Comparison of ENCODE assay signal across 25 mouse cellular contexts in the genomic region with DNA sequence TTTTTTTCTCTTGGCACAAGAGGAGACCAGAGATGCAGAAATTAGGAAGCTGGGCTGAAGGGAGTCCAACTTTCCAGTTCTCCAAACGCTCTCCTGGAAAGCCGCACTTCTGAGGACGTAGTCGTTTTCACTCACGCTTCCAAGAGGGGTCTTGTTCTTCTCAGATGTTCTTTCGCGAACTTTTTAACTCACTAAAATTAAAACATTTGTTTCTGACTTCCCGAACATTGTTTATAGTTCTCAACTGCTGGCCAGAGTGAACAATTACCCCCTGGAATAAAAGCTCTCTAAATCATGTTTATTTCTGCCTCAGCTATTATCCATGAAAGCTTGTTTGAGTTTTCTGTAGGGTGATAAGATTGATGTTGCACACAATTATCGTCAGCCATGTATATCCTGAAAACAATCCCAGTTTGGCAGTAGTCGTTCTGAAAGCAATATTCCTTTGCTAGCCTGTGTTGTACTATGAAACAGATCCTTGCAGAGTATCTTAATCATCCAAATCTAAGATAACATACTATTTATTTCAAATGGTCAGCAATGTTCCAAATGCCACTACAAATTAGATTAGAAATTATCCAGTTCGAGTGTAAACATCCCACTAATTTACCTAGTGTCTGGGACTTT.
DNase-seq lines count a peak whose midpoint lies in the region; ATAC-seq and TF ChIP-seq lines count a peak whose summit lies in the region.
"Had no signal": no experiment of that assay in that cellular context is flagged by ENCODE, and none has a peak within 500 bp of the region (broad histone marks: within the 10 kb centered on the region; RNA-seq: fewer than 3 reads in every experiment).

No protein-coding gene starts in this region.

- no peaks in the 10 kb centered on the region for H3K27me3 ChIP-seq in kidney, embryonic 16.5 days (ENCODE audit: insufficient read depth, low read length)
- H3K27me3 ChIP-seq in kidney, adult 2 months (replicated peaks; ENCODE audit: control insufficient read depth, insufficient read depth, low read length): no peaks in the 10 kb centered on the region
- no peaks in the 10 kb centered on the region for H3K27me3 ChIP-seq in lung, embryonic 16.5 days (ENCODE audit: control insufficient read depth, insufficient read depth, low read depth, low read length)
- no peaks in the 10 kb centered on the region for H3K27me3 ChIP-seq in intestine, embryonic 15.5 days (replicated peaks)
- no peaks in the 10 kb centered on the region; the same call in 1 of the 2 replicates for H3K27me3 ChIP-seq in stomach, embryonic 16.5 days (ENCODE audit: control insufficient read depth, insufficient read depth, low read length)
- H3K27me3 ChIP-seq: embryonic facial prominence, embryonic 13.5 days; forebrain, embryonic 12.5 days; heart, embryonic 13.5 days; limb, embryonic 12.5 days; midbrain, embryonic 12.5 days; neural tube, embryonic 13.5 days had no signal

- no peak for ATAC-seq in kidney, embryonic 16.5 days (ENCODE audit: low FRiP score, low TSS enrichment)
- peak; percentile 31 for ATAC-seq in lung, embryonic 16.5 days (ENCODE audit: low read depth)
- peak; percentile 61 for ATAC-seq in intestine, embryonic 15.5 days
- peak; percentile 80 for ATAC-seq in stomach, embryonic 16.5 days (ENCODE audit: insufficient read depth, low FRiP score)
- ATAC-seq: activated CD4-positive, CD25-positive, alpha-beta regulatory T cell, adult 4 months had no signal

- no peaks in the 10 kb centered on the region for H3K36me3 ChIP-seq in kidney, embryonic 16.5 days (ENCODE audit: insufficient read depth, low read length)
- no peaks in the 10 kb centered on the region for H3K36me3 ChIP-seq in kidney, adult 2 months (ENCODE audit: control insufficient read depth, insufficient read depth, low read length)
- H3K36me3 ChIP-seq in lung, embryonic 16.5 days (ENCODE audit: control insufficient read depth, insufficient read depth, low read length): no peaks in the 10 kb centered on the region
- no peaks in the 10 kb centered on the region for H3K36me3 ChIP-seq in intestine, embryonic 15.5 days
- no peaks in the 10 kb centered on the region for H3K36me3 ChIP-seq in stomach, embryonic 16.5 days (ENCODE audit: control insufficient read depth, insufficient read depth, low read length)
- H3K36me3 ChIP-seq: embryonic facial prominence, embryonic 13.5 days; forebrain, embryonic 12.5 days; heart, embryonic 13.5 days; limb, embryonic 12.5 days; midbrain, embryonic 12.5 days; neural tube, embryonic 13.5 days had no signal

- WGBS in kidney, embryonic 16.5 days: 22% methylated on average over 11 of the region's 11 CpGs
- 37% methylated on average over 11 of the region's 11 CpGs for WGBS in kidney, adult 2 months
- WGBS in lung, embryonic 16.5 days: 21% methylated on average over 11 of the region's 11 CpGs
- WGBS in lung, adult 2 months: 24% methylated on average over 11 of the region's 11 CpGs
- 34% methylated on average over 11 of the region's 11 CpGs for WGBS in intestine, embryonic 15.5 days
- 24% methylated on average over 11 of the region's 11 CpGs for WGBS in stomach, embryonic 16.5 days

- peak overlapping the region; percentile 1; the same call in 1 of the 2 replicates for H3K4me2 ChIP-seq in kidney, embryonic 16.5 days (replicated peaks; ENCODE audit: low read depth, low read length)
- peak overlapping the region; percentile 37 for H3K4me2 ChIP-seq in lung, embryonic 16.5 days (ENCODE audit: low read depth, low read length)
- H3K4me2 ChIP-seq in intestine, embryonic 15.5 days (replicated peaks): 0 out of 2 replicates have a peak overlapping the region, but pooled peaks have one; percentile 11
- H3K4me2 ChIP-seq in stomach, embryonic 16.5 days (ENCODE audit: low read depth, low read length): no peak overlapping the region
- H3K4me2 ChIP-seq: embryonic facial prominence, embryonic 13.5 days; forebrain, embryonic 12.5 days; heart, embryonic 13.5 days; hindbrain, embryonic 14.5 days; limb, embryonic 12.5 days; liver, embryonic 11.5 days; midbrain, embryonic 12.5 days; neural tube, embryonic 13.5 days had no signal

- TF ChIP-seq CTCF in kidney, adult 2 months (conservative IDR thresholded peaks at IDR 0.05; ENCODE audit: insufficient read depth, insufficient read length, low read depth, low read length): no peak
- no peak for TF ChIP-seq CTCF in lung, adult 2 months (IDR thresholded peaks at IDR 0.05; ENCODE audit: insufficient read depth, low read length)

- H3K4me1 ChIP-seq in kidney, embryonic 16.5 days (ENCODE audit: insufficient read depth, low read length): 0 out of 2 replicates have a peak, but pooled peaks cover 4% of the 10 kb centered on the region
- H3K4me1 ChIP-seq in kidney, adult 2 months (ENCODE audit: control insufficient read depth, insufficient read depth, low read length): no peaks in the 10 kb centered on the region
- H3K4me1 ChIP-seq in lung, embryonic 16.5 days (replicated peaks; ENCODE audit: control insufficient read depth, insufficient read depth, low read length): 0 out of 2 replicates have a peak, but pooled peaks cover 4% of the 10 kb centered on the region
- H3K4me1 ChIP-seq in lung, adult 2 months (ENCODE audit: control insufficient read depth, insufficient read depth, low read length): no peaks in the 10 kb centered on the region
- no peaks in the 10 kb centered on the region for H3K4me1 ChIP-seq in intestine, embryonic 15.5 days (replicated peaks)
- peaks cover 7% of the 10 kb centered on the region for H3K4me1 ChIP-seq in stomach, embryonic 16.5 days (ENCODE audit: control insufficient read depth, insufficient read depth, low read length)
- H3K4me1 ChIP-seq: heart, embryonic 13.5 days; midbrain, embryonic 12.5 days had no signal

- no peak for DNase-seq in kidney, adult 2 months
- no peak for DNase-seq in lung, adult 2 months
- no peak for DNase-seq in Muller cell, postnatal 12 days (ENCODE audit: inconsistent ontology term)
- DNase-seq: adrenal gland, adult 2 months; B cell, adult 2 months; cerebellum, adult 2 months; cerebellum, postnatal 14 days; gastrocnemius, postnatal 10 days; heart, postnatal 10 days; lung, postnatal 36 days; thymus, adult 18-20 months; thymus, postnatal 25 days had no signal

- no peak overlapping the region for H3K4me3 ChIP-seq in kidney, embryonic 16.5 days (ENCODE audit: low read length)
- H3K4me3 ChIP-seq in kidney, adult 2 months (ENCODE audit: insufficient read depth, low read depth, low read length): no peak overlapping the region
- no peak overlapping the region for H3K4me3 ChIP-seq in lung, embryonic 16.5 days (ENCODE audit: low read length)
- no peak overlapping the region for H3K4me3 ChIP-seq in lung, adult 2 months (replicated peaks; ENCODE audit: extremely low read depth, low read depth, low read length)
- no peak overlapping the region for H3K4me3 ChIP-seq in intestine, embryonic 15.5 days (replicated peaks)
- H3K4me3 ChIP-seq in stomach, embryonic 16.5 days (replicated peaks; ENCODE audit: low read length): no peak overlapping the region
- H3K4me3 ChIP-seq: embryonic facial prominence, embryonic 13.5 days; forebrain, embryonic 12.5 days; heart, embryonic 13.5 days; limb, embryonic 12.5 days; midbrain, embryonic 12.5 days; neural tube, embryonic 13.5 days had no signal

- H3K9ac ChIP-seq in kidney, embryonic 16.5 days (replicated peaks; ENCODE audit: low read length): no peak overlapping the region
- no peak overlapping the region for H3K9ac ChIP-seq in lung, embryonic 16.5 days (ENCODE audit: low read length)
- H3K9ac ChIP-seq in intestine, embryonic 15.5 days: no peak overlapping the region
- H3K9ac ChIP-seq in stomach, embryonic 16.5 days (ENCODE audit: low read length): no peak overlapping the region
- H3K9ac ChIP-seq: embryonic facial prominence, embryonic 13.5 days; forebrain, embryonic 12.5 days; heart, embryonic 13.5 days; hindbrain, embryonic 14.5 days; limb, embryonic 12.5 days; midbrain, embryonic 12.5 days; neural tube, embryonic 13.5 days had no signal

- H3K27ac ChIP-seq in kidney, embryonic 16.5 days (ENCODE audit: low read length): no peak overlapping the region
- no peak overlapping the region for H3K27ac ChIP-seq in kidney, adult 2 months (ENCODE audit: insufficient read depth, low read depth, low read length)
- no peak overlapping the region for H3K27ac ChIP-seq in lung, embryonic 16.5 days (ENCODE audit: low read length)
- H3K27ac ChIP-seq in intestine, embryonic 15.5 days: 0 out of 2 replicates have a peak overlapping the region, but pooled peaks have one; percentile 44
- H3K27ac ChIP-seq in stomach, embryonic 16.5 days (ENCODE audit: low read length): 0 out of 2 replicates have a peak overlapping the region, but pooled peaks have one; percentile 30
- H3K27ac ChIP-seq: embryonic facial prominence, embryonic 13.5 days; forebrain, embryonic 12.5 days; heart, embryonic 13.5 days; hindbrain, embryonic 14.5 days; limb, embryonic 12.5 days; midbrain, embryonic 12.5 days; neural tube, embryonic 13.5 days had no signal

- TF ChIP-seq POLR2A in kidney, adult 2 months (IDR thresholded peaks at IDR 0.05; ENCODE audit: low read depth, low read length): no peak
- no peak for TF ChIP-seq POLR2A in lung, adult 2 months (IDR thresholded peaks at IDR 0.05; ENCODE audit: borderline replicate concordance, extremely low read depth, low read depth, low read length)

- H3K9me3 ChIP-seq in kidney, embryonic 16.5 days (ENCODE audit: low read length): no peaks in the 10 kb centered on the region
- no peaks in the 10 kb centered on the region for H3K9me3 ChIP-seq in lung, embryonic 16.5 days (ENCODE audit: control insufficient read depth, low read length)
- no peaks in the 10 kb centered on the region for H3K9me3 ChIP-seq in intestine, embryonic 15.5 days
- H3K9me3 ChIP-seq in stomach, embryonic 16.5 days (replicated peaks; ENCODE audit: control insufficient read depth, low read length): no peaks in the 10 kb centered on the region
- H3K9me3 ChIP-seq: embryonic facial prominence, embryonic 13.5 days; forebrain, embryonic 12.5 days; heart, embryonic 13.5 days; limb, embryonic 12.5 days; midbrain, embryonic 12.5 days; neural tube, embryonic 13.5 days had no signal

Comparison
In these comparisons a context has a peak if more than half of its experiments do, and no peak if none do; other contexts are left out.
1. H3K27ac ChIP-seq: peak in intestine, embryonic 15.5 days (single experiment) and stomach, embryonic 16.5 days (single experiment); none in kidney, embryonic 16.5 days (single experiment), kidney, adult 2 months (single experiment) and lung, embryonic 16.5 days (single experiment).